ENCODE assay signal across 16 mouse cellular contexts in genomic region chr1:179122476-179123229, GRCm38 (mm10).
DNase-seq lines count a peak whose midpoint lies in the region; ATAC-seq lines count a peak whose summit lies in the region.
"Had no signal": no experiment of that assay in that cellular context is flagged by ENCODE, and none has a peak within 500 bp of the region (broad histone marks: within the 10 kb centered on the region; RNA-seq: fewer than 3 reads in every experiment).

No protein-coding gene starts in this region.

- H3K4me2 ChIP-seq in forebrain, embryonic 14.5 days (ENCODE audit: low read length): no peak overlapping the region
- no peak overlapping the region for H3K4me2 ChIP-seq in forebrain, embryonic 11.5 days (ENCODE audit: low read depth, low read length, severe bottlenecking)
- no peak overlapping the region for H3K4me2 ChIP-seq in lung, embryonic 16.5 days (ENCODE audit: low read depth, low read length)
- H3K4me2 ChIP-seq: hindbrain, embryonic 14.5 days; limb, embryonic 12.5 days; midbrain, embryonic 13.5 days had no signal

- H3K36me3 ChIP-seq in forebrain, embryonic 14.5 days (ENCODE audit: control insufficient read depth, insufficient read depth, low read length): no peaks in the 10 kb centered on the region
- no peaks in the 10 kb centered on the region for H3K36me3 ChIP-seq in forebrain, embryonic 11.5 days (ENCODE audit: control insufficient read depth, insufficient read depth, low read length)
- no peaks in the 10 kb centered on the region for H3K36me3 ChIP-seq in lung, embryonic 16.5 days (ENCODE audit: control insufficient read depth, insufficient read depth, low read length)
- H3K36me3 ChIP-seq: limb, embryonic 12.5 days; midbrain, embryonic 13.5 days had no signal

- no peaks in the 10 kb centered on the region; the same call in 1 of the 2 replicates for H3K27me3 ChIP-seq in forebrain, embryonic 14.5 days (replicated peaks; ENCODE audit: control insufficient read depth, insufficient read depth, low read length)
- no peaks in the 10 kb centered on the region for H3K27me3 ChIP-seq in forebrain, embryonic 11.5 days (ENCODE audit: control insufficient read depth, insufficient read depth, low read length)
- no peaks in the 10 kb centered on the region for H3K27me3 ChIP-seq in lung, embryonic 16.5 days (ENCODE audit: control insufficient read depth, insufficient read depth, low read depth, low read length)
- H3K27me3 ChIP-seq: Patski had no signal

- H3K4me3 ChIP-seq in forebrain, embryonic 14.5 days (ENCODE audit: low read depth, low read length): no peak overlapping the region
- H3K4me3 ChIP-seq in forebrain, embryonic 11.5 days (ENCODE audit: low read depth, low read length): no peak overlapping the region
- H3K4me3 ChIP-seq in lung, embryonic 16.5 days (ENCODE audit: low read length): no peak overlapping the region
- H3K4me3 ChIP-seq: limb, embryonic 12.5 days; midbrain, embryonic 13.5 days had no signal

- DNase-seq in forebrain, embryonic 14.5 days (ENCODE audit: low spot score): peak; percentile 74
- DNase-seq in forebrain, embryonic 11.5 days (ENCODE audit: low spot score): no peak
- DNase-seq in lung, adult 18-20 months: no peak
- peak; percentile 80 for DNase-seq in cerebellum, adult 9-10 months
- peak; percentile 5 for DNase-seq in lung, postnatal 36 days
- no peak for DNase-seq in left cerebral cortex, adult 9 months (ENCODE audit: low spot score in 2 of 2)
- DNase-seq in left cerebral cortex, adult 11 months (ENCODE audit: low spot score): no peak
- DNase-seq: adrenal gland, postnatal 10 days; kidney, postnatal 14 days; spleen, adult 18-20 months; thymus, adult 2 months had no signal

- peaks cover 6% of the 10 kb centered on the region for H3K4me1 ChIP-seq in forebrain, embryonic 14.5 days (ENCODE audit: control insufficient read depth, insufficient read depth, low read length)
- no peaks in the 10 kb centered on the region for H3K4me1 ChIP-seq in forebrain, embryonic 11.5 days (replicated peaks; ENCODE audit: control insufficient read depth, insufficient read depth, low read length)
- peaks cover 4% of the 10 kb centered on the region for H3K4me1 ChIP-seq in lung, embryonic 16.5 days (replicated peaks; ENCODE audit: control insufficient read depth, insufficient read depth, low read length)

- 65% methylated on average over 11 of the region's 11 CpGs for WGBS in forebrain, embryonic 14.5 days
- WGBS in forebrain, embryonic 11.5 days: 88% methylated on average over 11 of the region's 11 CpGs
- 55% methylated on average over 11 of the region's 11 CpGs for WGBS in lung, embryonic 16.5 days

- ATAC-seq in forebrain, embryonic 14.5 days: peak; percentile 48; the same call in 1 of the 2 replicates
- ATAC-seq in forebrain, embryonic 11.5 days (replicated peaks; ENCODE audit: low FRiP score): no peak
- ATAC-seq in lung, embryonic 16.5 days (ENCODE audit: low read depth): peak; percentile 64
- ATAC-seq: midbrain, embryonic 13.5 days; Patski had no signal

- H3K27ac ChIP-seq in forebrain, embryonic 14.5 days (ENCODE audit: low read depth, low read length): no peak overlapping the region
- no peak overlapping the region for H3K27ac ChIP-seq in forebrain, embryonic 11.5 days (ENCODE audit: low read depth, low read length)
- H3K27ac ChIP-seq in lung, embryonic 16.5 days (ENCODE audit: low read length): no peak overlapping the region
- H3K27ac ChIP-seq: hindbrain, embryonic 14.5 days; limb, embryonic 12.5 days; midbrain, embryonic 13.5 days had no signal

- H3K9ac ChIP-seq in forebrain, embryonic 14.5 days (ENCODE audit: low read length): no peak overlapping the region
- H3K9ac ChIP-seq in forebrain, embryonic 11.5 days (ENCODE audit: low read length): no peak overlapping the region
- H3K9ac ChIP-seq in lung, embryonic 16.5 days (ENCODE audit: low read length): no peak overlapping the region
- H3K9ac ChIP-seq: hindbrain, embryonic 14.5 days; limb, embryonic 12.5 days; midbrain, embryonic 13.5 days had no signal

- H3K9me3 ChIP-seq in forebrain, embryonic 14.5 days (replicated peaks; ENCODE audit: control insufficient read depth, low read length): no peaks in the 10 kb centered on the region
- no peaks in the 10 kb centered on the region for H3K9me3 ChIP-seq in forebrain, embryonic 11.5 days (ENCODE audit: control insufficient read depth, low read length)
- H3K9me3 ChIP-seq in lung, embryonic 16.5 days (ENCODE audit: control insufficient read depth, low read length): no peaks in the 10 kb centered on the region
- H3K9me3 ChIP-seq: limb, embryonic 12.5 days; midbrain, embryonic 13.5 days had no signal

Comparison
In these comparisons a context has a peak if more than half of its experiments do, and no peak if none do; other contexts are left out.
1. DNase-seq: peak in forebrain, embryonic 14.5 days (single experiment), cerebellum, adult 9-10 months (single experiment) and lung, postnatal 36 days (single experiment); none in forebrain, embryonic 11.5 days (single experiment), lung, adult 18-20 months (0 of 2), left cerebral cortex, adult 9 months (0 of 2) and left cerebral cortex, adult 11 months (single experiment).